Mouse (Mus musculus) kidney, embryonic 15.5 days (tissue): ENCODE results near the gene Uqcc3. TPM values are rescaled to one million over a fixed set of nuclear protein-coding genes. Genes with fewer than 3 reads are reported as not detected.
A peak's percentile ranks its signal among the peaks of the same experiment; 100 is the strongest.
"Not testable (repeated sequence)": the region's sequence is repeated elsewhere in the genome, so short reads cannot be mapped to it uniquely, and the experiment has no call there.

Experiments
- ATAC-seq: fragments of 200-750 bp; cut with Nextera tagmentation; replicated peaks from 2 replicates; pipeline ENCODE4 v1.8.0; 2017; ENCODE audit warnings: moderate TSS enrichment; ENCODE audit not compliant: low FRiP score
- H3K27ac ChIP-seq: fragments of 300-500 bp; sonication (generic); 2 replicates; pipeline ENCODE4 v1.5.1; 2015; ENCODE audit warnings: mild to moderate bottlenecking, inconsistent platforms
- H3K27me3 ChIP-seq: fragments of 300-500 bp; sonication (generic); 2 replicates; pipeline ENCODE4 v1.6.1; 2015; ENCODE audit warnings: inconsistent platforms
- H3K36me3 ChIP-seq: fragments of 300-500 bp; sonication (generic); 2 replicates; pipeline ENCODE4 v1.6.1; 2015; ENCODE audit warnings: inconsistent platforms
- H3K4me1 ChIP-seq: fragments of 300-500 bp; sonication (generic); 2 replicates; pipeline ENCODE4 v1.6.1; 2015; ENCODE audit warnings: inconsistent platforms
- H3K4me2 ChIP-seq: fragments of 300-500 bp; sonication (generic); 2 replicates; pipeline ENCODE4 v1.6.1; 2015; ENCODE audit warnings: moderate library complexity, mild to moderate bottlenecking, inconsistent platforms
- H3K4me3 ChIP-seq: fragments of 300-500 bp; sonication (generic); replicated peaks from 2 replicates; pipeline ENCODE4 v1.5.1; 2015; ENCODE audit warnings: mild to moderate bottlenecking, inconsistent platforms
- H3K9ac ChIP-seq: fragments of 300-500 bp; sonication (generic); 2 replicates; pipeline ENCODE4 v1.6.1; 2015; ENCODE audit warnings: mild to moderate bottlenecking, inconsistent platforms
- H3K9me3 ChIP-seq: fragments of 300-500 bp; sonication (generic); replicated peaks from 2 replicates; pipeline ENCODE4 v1.6.1; 2016; ENCODE audit warnings: inconsistent platforms
- WGBS: fragments of 180-500 bp; shearing (Covaris S2); methylation state at CpG from one replicate; pipeline ENCODE4 v1.1.7; 2015; ENCODE audit warnings: mixed read lengths; 5-methylcytosine and 5-hydroxymethylcytosine counted together
- microRNA-seq: library from miRNA; unstranded; fragments of <30 nt; microRNA quantifications from one replicate; pipeline ENCODE4, GENCODE M21; 2016
- polyA plus RNA-seq: library from polyadenylated mRNA; unstranded; fragments of >200 nt; fragmentation: Nextera tagmentation; extraction: Ambion mirVana; gene quantifications from 2 replicates; pipeline ENCODE4 v1.2.1, GENCODE M21; 2015

Uqcc3 gene
- polyA plus RNA-seq, 1 experiment from 2014 or later = 69.5 TPM

GRCm38 (mm10) chr19:8839908-8840791 is 40.6 kb downstream of the Uqcc3 start:
- H3K27me3 ChIP-seq = no peaks in the 10 kb centered on the region
- 20% methylated on average over 29 of the region's 29 CpGs for WGBS
- peak overlapping the region; percentile 52 for H3K27ac ChIP-seq
- ATAC-seq = peak; percentile 61
- peaks cover 36% of the 10 kb centered on the region for H3K4me1 ChIP-seq
- peak overlapping the region; percentile 49 for H3K9ac ChIP-seq
- H3K4me3 ChIP-seq = peak overlapping the region; percentile 50
- no peaks in the 10 kb centered on the region for H3K9me3 ChIP-seq
- H3K4me2 ChIP-seq = peak overlapping the region; percentile 75
- peaks cover 26% of the 10 kb centered on the region for H3K36me3 ChIP-seq

GRCm38 (mm10) chr19:8839103-8839907 is 41.4 kb downstream of the Uqcc3 start, which contains the start of gene Gng3:
TSS of gene Gng3 (minus strand) at chr19:8839194.
- Histone ChIP-seq H3K36me3 (peaks cover 32% of the 10 kb centered on the region), H3K4me3 (peak within 1 kb of the TSS; percentile 59), H3K4me2 (peak within 1 kb of the TSS; percentile 91), H3K4me1 (peaks cover 36% of the 10 kb centered on the region), H3K27ac (peak within 1 kb of the TSS; percentile 99), H3K27me3 (no peaks in the 10 kb centered on the region), H3K9ac (peak within 1 kb of the TSS; percentile 75), H3K9me3 (no peaks in the 10 kb centered on the region)
- ATAC-seq = no peak
- 56% methylated on average over 11 of the region's 11 CpGs for WGBS

GRCm38 (mm10) chr19:8838041-8838730 is 42.5 kb downstream of the Uqcc3 start:
- Histone ChIP-seq H3K9ac (peak overlapping the region; percentile 75), H3K4me1 (peaks cover 36% of the 10 kb centered on the region), H3K9me3 (no peaks in the 10 kb centered on the region), H3K27me3 (no peaks in the 10 kb centered on the region), H3K4me3 (peak overlapping the region; percentile 59), H3K4me2 (peak overlapping the region; percentile 91), H3K27ac (peak overlapping the region; percentile 99), H3K36me3 (peaks cover 43% of the 10 kb centered on the region)
- peak; percentile 42 for ATAC-seq
- WGBS = 19% methylated on average over 15 of the region's 15 CpGs

- Histone ChIP-seq H3K27me3 (no peaks in the 10 kb centered on the region), H3K36me3 (peaks cover 44% of the 10 kb centered on the region), H3K4me1 (peaks cover 36% of the 10 kb centered on the region), H3K9me3 (no peaks in the 10 kb centered on the region), H3K9ac (peak within 1 kb of the TSS; percentile 75), H3K4me3 (peak within 1 kb of the TSS; percentile 59), H3K4me2 (peak within 1 kb of the TSS; percentile 91), H3K27ac (peak within 1 kb of the TSS; percentile 99)
- under 1% methylated on average over 38 of the region's 38 CpGs for WGBS
- peak; percentile 83 for ATAC-seq
Observed at GRCm38 (mm10) chr19:8837251-8837791, 43.4 kb downstream of the Uqcc3 start, which contains the start of gene Bscl2. TSS of gene Bscl2 (plus strand) at chr19:8837467.

GRCm38 (mm10) chr19:8836327-8836726 is 44.4 kb downstream of the Uqcc3 start:
- ATAC-seq, H3K9ac ChIP-seq, H3K4me3 ChIP-seq, H3K27me3 ChIP-seq, H3K4me2 ChIP-seq, H3K9me3 ChIP-seq: not testable (repeated sequence)
- H3K36me3 ChIP-seq = peaks cover 49% of the 10 kb centered on the region
- H3K4me1 ChIP-seq = peaks cover 36% of the 10 kb centered on the region
- WGBS = 95% methylated on average over 10 of the region's 10 CpGs
- peak overlapping the region; percentile 99 for H3K27ac ChIP-seq

GRCm38 (mm10) chr19:8832971-8833370 is 47.8 kb downstream of the Uqcc3 start:
- Histone ChIP-seq H3K27ac (no peak overlapping the region), H3K27me3 (no peaks in the 10 kb centered on the region), H3K4me2 (no peak overlapping the region), H3K9ac (no peak overlapping the region), H3K4me3 (no peak overlapping the region), H3K36me3 (peaks cover 83% of the 10 kb centered on the region), H3K4me1 (peaks cover 4% of the 10 kb centered on the region), H3K9me3 (no peaks in the 10 kb centered on the region)
- WGBS = 93% methylated on average over 4 of the region's 4 CpGs
- no peak for ATAC-seq

- ATAC-seq = no peak
- 83% methylated on average over 11 of the region's 11 CpGs for WGBS
- no peak overlapping the region for H3K4me2 ChIP-seq
- no peaks in the 10 kb centered on the region for H3K9me3 ChIP-seq
- no peak overlapping the region for H3K4me3 ChIP-seq
- no peaks in the 10 kb centered on the region for H3K27me3 ChIP-seq
- H3K36me3 ChIP-seq = peaks cover 100% of the 10 kb centered on the region
- no peaks in the 10 kb centered on the region for H3K4me1 ChIP-seq
- H3K9ac ChIP-seq = no peak overlapping the region
- no peak overlapping the region for H3K27ac ChIP-seq
Observed at GRCm38 (mm10) chr19:8831262-8831661, 49.5 kb downstream of the Uqcc3 start.

- no peaks in the 10 kb centered on the region for H3K4me1 ChIP-seq
- H3K4me3 ChIP-seq = no peak overlapping the region
- H3K36me3 ChIP-seq = peaks cover 100% of the 10 kb centered on the region
- no peak overlapping the region for H3K27ac ChIP-seq
- no peak overlapping the region for H3K4me2 ChIP-seq
- no peak overlapping the region for H3K9ac ChIP-seq
- WGBS = 93% methylated on average over 8 of the region's 8 CpGs
- no peak for ATAC-seq
- no peaks in the 10 kb centered on the region for H3K9me3 ChIP-seq
- no peaks in the 10 kb centered on the region for H3K27me3 ChIP-seq
Observed at GRCm38 (mm10) chr19:8830664-8831063, 50.1 kb downstream of the Uqcc3 start.

Small RNA genes within 50 kb of the gene (microRNA-seq; reads per million reads assigned to microRNA genes)
- not detected for gene Mir5136

Other genes starting within 250 kb of the Uqcc3 start
- gene Chrm1, start 217.1 kb downstream of the Uqcc3 start, polyA plus RNA-seq = 0.06 and 0.14 TPM in 2 replicates
- 115 and 123 TPM in 2 replicates for gene Slc3a2, start 157.6 kb downstream of the Uqcc3 start, polyA plus RNA-seq
- 90.1 and 94.2 TPM in 2 replicates for gene Wdr74, start 145.1 kb downstream of the Uqcc3 start, polyA plus RNA-seq
- gene 1700092M07Rik, start 140.2 kb downstream of the Uqcc3 start, polyA plus RNA-seq = 2.0 and 2.6 TPM in 2 replicates
- gene Stx5a, start 139.5 kb downstream of the Uqcc3 start, polyA plus RNA-seq = 132 and 145 TPM in 2 replicates
- 183 and 189 TPM in 2 replicates for gene Nxf1, start 123.8 kb downstream of the Uqcc3 start, polyA plus RNA-seq
- gene Tmem223, start 109.9 kb downstream of the Uqcc3 start, polyA plus RNA-seq = 206 and 220 TPM in 2 replicates
- 83.6 and 85.6 TPM in 2 replicates for gene Tmem179b, start 106.5 kb downstream of the Uqcc3 start, polyA plus RNA-seq
- 31.5 and 35.1 TPM in 2 replicates for gene Taf6l, start 94.5 kb downstream of the Uqcc3 start, polyA plus RNA-seq
- gene Polr2g, start 82.3 kb downstream of the Uqcc3 start, polyA plus RNA-seq = 172 and 187 TPM in 2 replicates
- 5.1 and 5.7 TPM in 2 replicates for gene Zbtb3, start 78.4 kb downstream of the Uqcc3 start, polyA plus RNA-seq
- 61.7 and 62.7 TPM in 2 replicates for gene Ttc9c, start 61.6 kb downstream of the Uqcc3 start, polyA plus RNA-seq
- 5.6 and 6.4 TPM in 2 replicates for gene Hnrnpul2, start 60.9 kb downstream of the Uqcc3 start, polyA plus RNA-seq
- not detected in 2 replicates for gene AC129217.1, start 51.1 kb downstream of the Uqcc3 start, polyA plus RNA-seq
- 52.1 and 58.1 TPM in 2 replicates for gene Bscl2, start 43.5 kb downstream of the Uqcc3 start, polyA plus RNA-seq
- gene Gng3, start 41.7 kb downstream of the Uqcc3 start, polyA plus RNA-seq = 4.8 and 8.5 TPM in 2 replicates
- gene Lrrn4cl, start 30.2 kb downstream of the Uqcc3 start, polyA plus RNA-seq = 0.84 and 1.3 TPM in 2 replicates
- gene Ubxn1, start 9.4 kb downstream of the Uqcc3 start, polyA plus RNA-seq = 192 and 195 TPM in 2 replicates
- gene Lbhd1, start 2.8 kb upstream of the Uqcc3 start, polyA plus RNA-seq = 82.3 and 111 TPM in 2 replicates
- gene Gm49403, start 3.0 kb upstream of the Uqcc3 start, polyA plus RNA-seq = not detected in 2 replicates
- 100 TPM in 2 replicates for gene 1810009A15Rik, start 7.9 kb upstream of the Uqcc3 start, polyA plus RNA-seq
- gene Gm49416, start 8.0 kb upstream of the Uqcc3 start, polyA plus RNA-seq = not detected in 2 replicates
- 42.4 and 47.4 TPM in 2 replicates for gene Ints5, start 12.1 kb upstream of the Uqcc3 start, polyA plus RNA-seq
- 126 and 130 TPM in 2 replicates for gene Ganab, start 17.1 kb upstream of the Uqcc3 start, polyA plus RNA-seq
- gene B3gat3, start 39.5 kb upstream of the Uqcc3 start, polyA plus RNA-seq = 51.2 and 51.8 TPM in 2 replicates
- gene Rom1, start 48.4 kb upstream of the Uqcc3 start, polyA plus RNA-seq = 3.9 and 4.9 TPM in 2 replicates
- 28.7 and 33.5 TPM in 2 replicates for gene Eml3, start 48.6 kb upstream of the Uqcc3 start, polyA plus RNA-seq
- 166 and 168 TPM in 2 replicates for gene Mta2, start 61.0 kb upstream of the Uqcc3 start, polyA plus RNA-seq
- 32.9 and 33.5 TPM in 2 replicates for gene Tut1, start 72.9 kb upstream of the Uqcc3 start, polyA plus RNA-seq
- gene Eef1g, start 86.1 kb upstream of the Uqcc3 start, polyA plus RNA-seq = 467 and 476 TPM in 2 replicates
- 17.3 and 18.2 TPM in 2 replicates for gene Ahnak, start 108.4 kb upstream of the Uqcc3 start, polyA plus RNA-seq
- gene Scgb1a1, start 207.0 kb upstream of the Uqcc3 start, polyA plus RNA-seq = not detected in 2 replicates